Mouse (Mus musculus) liver, adult (tissue): Measurements from ENCODE around the gene Rnf144a.
A peak's percentile ranks its signal among the peaks of the same experiment; 100 is the strongest.

Experiments
- GATA4 ChIP-seq: IDR thresholded peaks from 2 replicates; pipeline ENCODE4 v1.6.1; 2014; ENCODE audit warnings: mild to moderate bottlenecking, low read length; ENCODE audit not compliant: insufficient replicate concordance

The Rnf144a gene

GRCm38 (mm10) chr12:26414451-26415103, 477 bp downstream of the Rnf144a start:
- TF ChIP-seq GATA4 = no peak

- no peak; the same call in 1 of the 2 replicates for TF ChIP-seq GATA4
These were observed 1.1 kb downstream of the Rnf144a start for GRCm38 (mm10) chr12:26413961-26414411.

DNA sequence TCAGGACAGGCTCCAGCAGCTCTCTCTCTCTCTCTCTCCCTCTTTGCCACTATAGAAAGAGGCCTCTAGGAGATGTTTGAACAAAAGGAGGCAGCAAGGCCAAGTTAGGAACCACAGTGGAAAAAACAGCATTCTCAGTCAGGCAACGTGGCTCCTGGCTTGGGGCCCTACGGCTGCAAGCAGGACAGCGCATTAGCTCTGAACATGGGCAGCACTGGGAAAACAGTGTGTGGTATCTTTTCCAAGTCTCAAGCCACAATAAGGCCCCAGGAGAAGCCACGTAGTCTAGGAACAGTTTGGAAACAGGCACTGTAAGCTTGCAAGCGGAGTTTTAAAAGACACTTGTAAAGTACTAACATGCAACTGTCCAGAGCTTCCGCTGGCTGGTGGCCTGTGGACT, 2.3 kb downstream of the Rnf144a start:
- no peak for TF ChIP-seq GATA4

DNA sequence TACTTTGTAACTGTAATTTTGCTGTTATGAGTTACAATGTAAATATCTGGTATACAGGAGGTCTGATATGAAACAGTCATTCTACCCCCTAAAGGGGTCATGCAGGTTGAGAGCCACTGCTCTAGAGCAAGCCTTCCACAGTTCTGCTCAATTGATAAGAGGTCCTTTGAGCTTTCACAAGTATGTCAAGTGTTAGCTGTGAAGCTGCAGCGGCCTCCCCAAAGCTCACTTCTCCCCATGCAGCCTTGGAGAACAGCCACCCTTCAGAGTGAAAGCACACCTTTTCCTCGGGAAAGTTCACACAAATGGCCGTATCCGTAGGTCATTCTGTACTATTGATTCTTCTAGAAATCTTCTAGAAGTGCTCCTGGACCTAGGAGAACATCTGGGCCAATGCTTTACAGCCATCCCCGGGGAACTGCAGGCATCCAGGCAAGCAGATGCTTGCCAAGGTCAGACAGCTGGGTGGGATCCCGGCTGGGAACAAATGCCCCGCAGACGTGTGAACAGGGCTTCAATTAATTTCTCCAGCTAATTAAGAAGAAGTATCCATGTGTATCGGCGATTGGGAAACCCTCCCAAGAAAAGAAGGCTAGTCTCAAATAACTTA, 3.1 kb downstream of the Rnf144a start:
- no peak for TF ChIP-seq GATA4

DNA sequence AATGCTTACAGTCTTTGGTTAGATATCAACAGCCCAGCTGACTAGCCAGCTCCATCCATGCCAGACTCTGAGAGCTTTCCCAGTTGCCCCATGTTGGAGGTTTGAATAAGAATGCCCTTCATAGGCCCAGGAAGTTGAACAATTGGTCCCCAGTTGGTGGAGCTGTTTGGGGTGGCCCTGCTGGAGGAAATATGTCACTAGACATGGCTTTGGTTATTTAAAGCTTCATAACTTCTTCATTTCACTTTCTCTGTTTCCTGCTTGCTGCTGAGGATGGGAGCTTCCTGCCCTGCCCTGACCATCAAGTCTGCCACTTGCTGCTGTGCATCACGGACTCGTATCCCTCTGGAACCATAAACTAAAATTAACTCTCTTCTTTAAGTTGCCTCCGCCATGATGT, 4.6 kb downstream of the Rnf144a start:
- no peak for TF ChIP-seq GATA4

GRCm38 (mm10) chr12:26408707-26409106, 6.3 kb downstream of the Rnf144a start:
- TF ChIP-seq GATA4 = no peak

DNA sequence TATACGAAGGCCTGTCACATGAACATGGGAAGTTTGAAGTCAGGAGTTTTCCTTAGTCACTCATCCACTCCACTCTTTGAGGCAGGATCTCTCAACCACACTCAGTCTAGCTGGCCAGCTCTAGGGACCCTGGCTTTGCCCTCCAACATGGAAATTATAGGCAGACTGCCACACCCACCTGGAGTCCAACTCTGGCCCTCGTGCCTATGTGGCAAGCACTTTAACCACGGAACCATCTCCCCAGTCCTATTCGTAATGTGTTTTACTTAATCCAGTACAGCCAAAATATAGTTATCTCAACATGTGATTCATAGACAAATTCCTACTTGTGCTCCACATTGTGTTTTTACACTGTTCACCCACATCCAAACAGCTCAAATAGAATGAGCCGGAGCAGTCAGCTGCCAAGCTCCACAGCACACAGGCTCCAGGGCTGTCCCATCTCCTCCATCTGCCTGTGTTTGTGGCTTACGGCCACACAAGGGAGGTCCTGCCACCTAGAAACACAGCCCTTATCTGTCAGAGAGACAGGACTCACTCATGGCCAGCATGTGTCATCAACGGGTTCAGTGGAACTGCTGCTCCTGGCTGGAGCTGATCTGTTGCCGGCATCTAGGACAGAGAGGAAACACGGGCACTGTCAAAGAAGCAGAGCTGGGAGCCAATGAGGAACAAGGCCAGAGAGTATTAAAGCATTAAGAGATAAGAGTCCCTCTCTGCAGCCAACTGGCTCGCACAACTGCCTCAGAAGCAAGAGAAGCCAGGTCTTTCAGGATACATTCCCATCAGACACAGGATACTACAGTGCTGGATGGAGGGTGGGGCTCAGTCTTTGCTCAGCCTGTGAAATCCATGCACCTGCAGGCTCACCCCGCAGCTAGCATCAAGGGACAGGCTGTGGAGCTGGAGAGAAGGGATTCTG, 10.0 kb downstream of the Rnf144a start:
- peak; percentile 85; the same call in 1 of the 2 replicates for TF ChIP-seq GATA4

- TF ChIP-seq GATA4 = no peak
These were observed 11.5 kb downstream of the Rnf144a start for GRCm38 (mm10) chr12:26403372-26404125.

DNA sequence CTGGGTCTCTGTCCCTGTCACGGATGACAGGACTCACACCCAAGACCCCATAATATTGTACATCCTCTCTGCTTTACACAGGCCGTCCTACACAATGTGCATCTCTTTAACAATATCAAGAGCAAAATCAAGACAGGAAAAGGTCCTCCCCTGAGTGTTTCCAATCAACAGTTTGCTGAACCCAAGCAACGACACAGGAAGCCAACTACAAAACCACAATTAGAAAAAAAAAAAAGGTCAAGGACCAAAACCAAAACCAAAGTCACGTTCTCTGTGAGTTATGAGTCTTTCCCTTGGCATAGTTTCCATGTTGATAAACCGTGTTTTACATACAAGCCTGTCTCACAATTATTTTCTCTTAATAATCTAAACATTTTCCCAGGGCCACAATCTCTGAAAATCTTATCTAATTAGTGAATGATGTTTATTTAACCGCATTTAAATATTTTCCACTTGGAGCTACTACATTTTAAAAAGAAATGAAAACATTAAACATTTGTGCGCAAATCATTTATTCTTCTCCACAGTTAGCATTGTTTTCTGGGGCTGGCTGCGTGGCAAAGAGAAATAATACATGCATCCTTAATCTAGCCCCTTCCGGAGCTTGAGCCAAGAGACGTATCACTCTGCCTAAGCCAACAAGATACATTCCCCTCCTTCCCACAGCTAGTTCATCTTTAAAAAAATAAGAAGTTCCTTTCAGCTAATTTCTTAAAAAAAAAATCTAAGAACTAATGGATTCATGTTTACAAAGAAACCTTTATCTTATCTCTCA, 13.2 kb downstream of the Rnf144a start:
- TF ChIP-seq GATA4 = peak; percentile 79

GRCm38 (mm10) chr12:26401254-26401653, 13.8 kb downstream of the Rnf144a start:
- no peak for TF ChIP-seq GATA4

DNA sequence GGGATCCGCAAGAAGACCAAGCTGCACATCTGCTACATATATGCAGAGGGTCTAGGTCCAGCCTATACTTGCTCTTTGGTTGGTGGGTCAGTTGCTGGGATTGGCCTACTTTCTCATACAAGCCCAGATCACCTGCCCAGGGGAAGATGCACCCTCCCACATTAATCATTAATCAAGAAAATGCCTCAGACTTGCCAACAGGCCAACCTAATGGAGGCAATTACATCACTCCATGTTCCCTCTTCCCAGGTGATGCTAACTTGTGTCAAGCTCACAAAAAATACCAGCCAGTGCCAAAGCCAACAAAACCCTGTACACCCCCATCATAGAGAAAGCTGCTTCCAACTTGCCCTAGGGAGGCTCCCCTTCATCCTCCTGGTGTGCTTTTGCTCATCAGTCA, 14.3 kb downstream of the Rnf144a start:
- no peak for TF ChIP-seq GATA4

DNA sequence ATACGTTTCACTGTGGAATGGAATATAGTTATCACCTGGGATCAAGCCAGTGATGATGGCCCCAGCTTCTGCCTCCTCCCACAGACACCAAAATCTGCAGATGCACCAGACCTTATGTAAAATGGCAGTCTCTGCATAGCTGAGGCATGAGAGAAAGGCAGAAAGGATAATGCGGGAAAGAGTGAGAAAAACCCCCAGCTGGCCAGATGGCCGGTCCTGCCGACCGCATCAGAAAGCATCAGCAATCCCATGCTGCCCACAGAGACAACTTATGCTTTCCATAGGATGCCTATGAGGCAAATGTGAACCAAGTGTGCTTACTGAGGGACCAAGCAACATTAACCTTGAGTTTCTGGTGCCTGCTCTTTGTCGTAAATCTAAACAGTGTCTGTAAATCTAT, 15.7 kb downstream of the Rnf144a start:
- no peak for TF ChIP-seq GATA4

DNA sequence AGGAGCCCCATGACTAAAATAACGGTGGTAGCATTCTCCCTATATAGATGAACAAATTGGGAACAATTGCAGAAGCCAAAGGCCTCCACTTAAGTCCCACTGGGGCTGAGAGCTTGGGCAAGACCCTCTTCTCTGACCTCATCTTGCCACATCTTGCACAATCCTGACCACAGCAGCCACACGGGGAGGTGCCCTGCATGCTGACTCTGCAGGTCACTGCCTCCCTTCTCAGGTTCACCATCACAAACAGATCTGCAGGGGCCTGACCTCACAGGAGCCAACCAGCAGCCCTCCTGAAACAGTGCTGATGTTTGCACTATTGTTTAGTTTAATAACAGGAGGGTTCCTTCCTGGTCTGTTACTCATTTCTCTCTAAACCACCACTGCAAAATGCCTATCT, 16.5 kb downstream of the Rnf144a start:
- no peak for TF ChIP-seq GATA4
